Mouse (Mus musculus) limb, embryonic 14.5 days (tissue): ENCODE results near the gene Mat2b. TPM values are rescaled to one million over a fixed set of nuclear protein-coding genes. Genes with fewer than 3 reads are reported as not detected.
A peak's percentile ranks its signal among the peaks of the same experiment; 100 is the strongest.

Experiments used
- ATAC-seq: fragments of 200-750 bp; cut with Nextera tagmentation; 2 replicates; pipeline ENCODE4 v1.8.0; 2017; ENCODE audit warnings: low read depth, moderate number of reproducible peaks, moderate TSS enrichment; ENCODE audit not compliant: low FRiP score
- DNase-seq: peaks from one replicate; pipeline ENCODE4 v3.0.0-alpha.2; 2015; ENCODE audit warnings: low spot score
- H3K27ac ChIP-seq: fragments of 300-500 bp; sonication (generic); replicated peaks from 2 replicates; pipeline ENCODE4 v1.5.1; 2014; ENCODE audit warnings: low read depth, mild to moderate bottlenecking, low read length, moderate library complexity, mixed read lengths
- H3K27me3 ChIP-seq: fragments of 300-500 bp; sonication (generic); 2 replicates; pipeline ENCODE4 v1.6.1; 2014; ENCODE audit warnings: low read length, mixed read lengths; ENCODE audit not compliant: control insufficient read depth, insufficient read depth
- H3K36me3 ChIP-seq: fragments of 300-500 bp; sonication (generic); 2 replicates; pipeline ENCODE4 v1.6.1; 2014; ENCODE audit warnings: mild to moderate bottlenecking, low read length, moderate library complexity, mixed read lengths; ENCODE audit not compliant: control insufficient read depth, insufficient read depth
- H3K4me1 ChIP-seq: fragments of 300-500 bp; sonication (generic); 2 replicates; pipeline ENCODE4 v1.6.1; 2014; ENCODE audit warnings: antibody characterized with exemption, low read length, mixed read lengths; ENCODE audit not compliant: control insufficient read depth, insufficient read depth
- H3K4me2 ChIP-seq: fragments of 300-500 bp; sonication (generic); replicated peaks from 2 replicates; pipeline ENCODE4 v1.6.1; 2014; ENCODE audit warnings: low read depth, mild to moderate bottlenecking, low read length, moderate library complexity; ENCODE audit not compliant: severe bottlenecking
- H3K4me3 ChIP-seq: fragments of 300-500 bp; sonication (generic); replicated peaks from 2 replicates; pipeline ENCODE4 v1.5.1; 2014; ENCODE audit warnings: low read length
- H3K9ac ChIP-seq: fragments of 300-500 bp; sonication (generic); 2 replicates; pipeline ENCODE4 v1.6.1; 2014; ENCODE audit warnings: mild to moderate bottlenecking, low read depth, low read length, moderate library complexity; ENCODE audit not compliant: severe bottlenecking
- H3K9me3 ChIP-seq: fragments of 300-500 bp; sonication (generic); 2 replicates; pipeline ENCODE4 v1.6.1; 2016; ENCODE audit warnings: low read length; ENCODE audit not compliant: control insufficient read depth
- POLR2A ChIP-seq: fragments of 200-500 bp; IDR thresholded peaks from 2 replicates; pipeline ENCODE4 v1.8.0; 2012; ENCODE audit warnings: inconsistent platforms, mild to moderate bottlenecking, moderate library complexity, borderline replicate concordance; ENCODE audit not compliant: insufficient read depth, insufficient read length; ENCODE audit errors: extremely low read depth
- WGBS: fragments of 180-500 bp; shearing (Covaris S2); extraction: QIAGEN DNeasy Blood & Tissue Kit; methylation state at CpG from one replicate; pipeline ENCODE4 v1.1.7; 2014; 5-methylcytosine and 5-hydroxymethylcytosine counted together
- polyA plus RNA-seq, 2 experiments: library from polyadenylated mRNA; depleted of rRNA in 1 of 2; stranded (reverse) in 1 of 2; unstranded in 1 of 2; fragments of >200 nt; fragmentation: Nextera tagmentation in 1 of 2; extraction: Ambion mirVana in 1 of 2; gene quantifications; 2 replicates each; pipeline versions ENCODE4 v1.2.1 to v1.2.3; 2012 to 2014

Mat2b gene
- 78.7 and 84.8 TPM in 2 replicates for polyA plus RNA-seq (2012; rRNA removed)
- 111 and 112 TPM in 2 replicates for polyA plus RNA-seq (2014; fragmentation: Nextera tagmentation; extraction: Ambion mirVana)

- DNase-seq (no peak), ATAC-seq (no peak)
- Histone ChIP-seq H3K4me2 (peak within 1 kb of the TSS; percentile 85), H3K4me3 (peak within 1 kb of the TSS; percentile 91), H3K9me3 (no peaks in the 10 kb centered on the region), H3K27ac (peak within 1 kb of the TSS; percentile 97), H3K36me3 (no peaks in the 10 kb centered on the region), H3K27me3 (no peaks in the 10 kb centered on the region), H3K9ac (peak within 1 kb of the TSS; percentile 81), H3K4me1 (peaks cover 17% of the 10 kb centered on the region)
- no peak for TF ChIP-seq POLR2A
- 70% methylated on average over 8 of the region's 9 CpGs for WGBS
Measured at GRCm38 (mm10) chr11:40695103-40695502, at the start of gene Mat2b. TSS of gene Mat2b (minus strand) at chr11:40695203.

- H3K9me3 ChIP-seq = no peaks in the 10 kb centered on the region
- no peak for TF ChIP-seq POLR2A
- no peak for DNase-seq
- no peaks in the 10 kb centered on the region for H3K27me3 ChIP-seq
- WGBS = 90% methylated on average over 3 of the region's 3 CpGs
- H3K4me1 ChIP-seq = no peaks in the 10 kb centered on the region
- H3K4me2 ChIP-seq = no peak overlapping the region
- H3K36me3 ChIP-seq = peaks cover 20% of the 10 kb centered on the region
- no peak overlapping the region for H3K4me3 ChIP-seq
- ATAC-seq = no peak
- no peak overlapping the region for H3K27ac ChIP-seq
- H3K9ac ChIP-seq = no peak overlapping the region
Measured at GRCm38 (mm10) chr11:40744348-40744747, 49.3 kb upstream of the Mat2b start.

GRCm38 (mm10) chr11:40741605-40742262, 46.7 kb upstream of the Mat2b start:
- peaks cover 41% of the 10 kb centered on the region for H3K36me3 ChIP-seq
- no peak for TF ChIP-seq POLR2A
- H3K4me1 ChIP-seq = no peaks in the 10 kb centered on the region
- H3K4me2 ChIP-seq = no peak overlapping the region
- no peak for DNase-seq
- H3K27me3 ChIP-seq = no peaks in the 10 kb centered on the region
- no peak overlapping the region for H3K27ac ChIP-seq
- no peak overlapping the region for H3K9ac ChIP-seq
- no peak overlapping the region for H3K4me3 ChIP-seq
- WGBS = 88% methylated on average over 12 of the region's 12 CpGs
- no peaks in the 10 kb centered on the region for H3K9me3 ChIP-seq
- ATAC-seq = no peak

- Histone ChIP-seq H3K4me2 (no peak overlapping the region), H3K9me3 (no peaks in the 10 kb centered on the region), H3K27me3 (no peaks in the 10 kb centered on the region), H3K4me3 (no peak overlapping the region), H3K9ac (no peak overlapping the region), H3K4me1 (peaks cover 15% of the 10 kb centered on the region), H3K36me3 (peaks cover 45% of the 10 kb centered on the region), H3K27ac (no peak overlapping the region)
- no peak for ATAC-seq
- TF ChIP-seq POLR2A = no peak
- DNase-seq = no peak
- WGBS = 92% methylated on average over 3 of the region's 3 CpGs
Measured at GRCm38 (mm10) chr11:40737369-40737768, 42.4 kb upstream of the Mat2b start.

- H3K9ac ChIP-seq = peak overlapping the region; percentile 96
- TF ChIP-seq POLR2A = no peak
- peaks cover 19% of the 10 kb centered on the region for H3K4me1 ChIP-seq
- peak overlapping the region; percentile 84 for H3K27ac ChIP-seq
- 4% methylated on average over 11 of the region's 11 CpGs for WGBS
- no peaks in the 10 kb centered on the region for H3K27me3 ChIP-seq
- peak overlapping the region; percentile 78 for H3K4me2 ChIP-seq
- DNase-seq = no peak
- H3K36me3 ChIP-seq = peaks cover 28% of the 10 kb centered on the region
- ATAC-seq = no peak
- peak overlapping the region; percentile 93 for H3K4me3 ChIP-seq
- H3K9me3 ChIP-seq = no peaks in the 10 kb centered on the region
Measured at GRCm38 (mm10) chr11:40734251-40734752, 39.3 kb upstream of the Mat2b start.
